Mouse (Mus musculus): ENCODE measurements around the gene Ogfrl1.

DNA sequence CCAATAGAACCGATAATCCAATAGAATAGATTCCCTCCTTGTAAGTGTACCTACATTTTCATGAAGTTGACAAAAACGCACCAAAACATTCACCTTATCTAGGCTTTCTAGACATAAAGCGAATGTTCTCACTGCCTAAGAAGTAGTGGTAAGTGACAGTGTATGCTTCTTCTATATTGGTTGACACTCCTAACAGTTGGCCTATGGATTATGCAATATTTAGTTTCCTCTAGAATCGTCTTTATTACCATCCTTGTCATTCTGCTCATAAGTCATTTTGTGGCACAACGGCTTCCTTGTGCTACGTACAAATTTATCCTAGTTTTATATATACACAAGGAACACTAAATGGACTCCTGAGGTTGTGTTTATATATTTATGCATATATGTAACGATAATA, 72.4 kb downstream of the Ogfrl1 start:
- TF ChIP-seq MAX (IDR thresholded peaks at IDR 0.05; ENCODE audit: low read length) (no peak), E2F4 (IDR thresholded peaks at IDR 0.05; ENCODE audit: borderline replicate concordance, low read depth, low read length) (no peak), ZMIZ1 (IDR thresholded peaks at IDR 0.05; ENCODE audit: low read depth, low read length) (no peak), POLR2A (IDR thresholded peaks at IDR 0.05; ENCODE audit: control insufficient read depth in 1 of 2, insufficient read depth in 1 of 2, low read depth in 1 of 2, low read length in 2 of 2, poor library complexity in 1 of 2) (no peak), ZC3H11A (IDR thresholded peaks at IDR 0.05; ENCODE audit: low read depth, low read length) (no peak)

Measured in MEL (cell line).